Mouse (Mus musculus) brown adipose tissue, adult 24 weeks (tissue): ENCODE results near the gene Pigw. TPM values are rescaled to one million over a fixed set of nuclear protein-coding genes. Genes with fewer than 3 reads are reported as not detected.
"Not testable (repeated sequence)": the region's sequence is repeated elsewhere in the genome, so short reads cannot be mapped to it uniquely, and the experiment has no call there.

Source experiments
- H3K27ac ChIP-seq: fragments of 200-500 bp; replicated peaks from 2 replicates; pipeline ENCODE4 v1.5.1; 2012; ENCODE audit warnings: low read depth, mild to moderate bottlenecking, low read length
- H3K4me1 ChIP-seq: fragments of 200-500 bp; 2 replicates; pipeline ENCODE4 v1.6.1; 2012; ENCODE audit warnings: low read length, mixed read lengths; ENCODE audit not compliant: control insufficient read depth, insufficient read depth, insufficient read length
- H3K4me3 ChIP-seq: fragments of 200-500 bp; 2 replicates; pipeline ENCODE4 v1.5.1; 2012; ENCODE audit warnings: low read depth, mild to moderate bottlenecking, low read length, moderate library complexity; ENCODE audit not compliant: insufficient read depth
- polyA plus RNA-seq: library from polyadenylated mRNA; stranded (reverse); fragments of >200 nt; gene quantifications from 2 replicates; pipeline ENCODE4 v1.2.4, GENCODE M21; 2012; ENCODE audit not compliant: missing spikeins, insufficient read depth, insufficient read length

The Pigw gene
- polyA plus RNA-seq, 1 experiment, result 4.7 TPM

DNA sequence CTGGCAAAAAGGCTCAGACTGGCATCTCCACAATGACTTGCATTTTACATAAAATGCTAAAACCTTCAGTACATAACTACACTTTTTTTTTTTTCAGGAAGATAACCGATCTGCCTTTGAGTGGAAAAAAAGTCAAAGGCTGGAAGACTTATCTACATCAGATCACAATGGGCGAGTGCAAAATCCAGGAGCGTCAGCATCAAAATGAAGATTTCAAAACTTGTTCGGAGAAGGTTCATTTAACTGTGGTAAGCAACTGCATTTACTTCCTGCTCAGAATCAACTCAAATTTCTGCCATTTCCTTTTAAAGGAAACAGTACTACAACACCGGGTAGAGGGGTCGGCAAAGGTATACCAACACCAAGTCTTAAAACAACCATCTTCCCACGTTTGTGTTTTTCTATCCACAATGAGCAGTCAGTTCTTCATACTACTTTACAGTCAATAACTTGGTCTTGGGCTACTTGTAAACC lies 11.3 kb downstream of the Pigw start:
- Histone ChIP-seq H3K4me1 (peaks cover 9% of the 10 kb centered on the region; the same call in 1 of the 2 replicates), H3K27ac (peak overlapping the region; percentile 15; the same call in 1 of the 2 replicates), H3K4me3 (peak overlapping the region; percentile 90)

- no peak overlapping the region for H3K4me3 ChIP-seq
- 0 out of 2 replicates have a peak overlapping the region, but pooled peaks have one; percentile 30 for H3K27ac ChIP-seq
- peaks cover 9% of the 10 kb centered on the region; the same call in 1 of the 2 replicates for H3K4me1 ChIP-seq
Measured at GRCm38 (mm10) chr11:84867586-84867985, 12.5 kb downstream of the Pigw start.

GRCm38 (mm10) chr11:84865268-84865667 lies 14.8 kb downstream of the Pigw start:
- H3K4me3 ChIP-seq, result no peak overlapping the region
- peaks cover 9% of the 10 kb centered on the region; the same call in 1 of the 2 replicates for H3K4me1 ChIP-seq
- H3K27ac ChIP-seq, result no peak overlapping the region

DNA sequence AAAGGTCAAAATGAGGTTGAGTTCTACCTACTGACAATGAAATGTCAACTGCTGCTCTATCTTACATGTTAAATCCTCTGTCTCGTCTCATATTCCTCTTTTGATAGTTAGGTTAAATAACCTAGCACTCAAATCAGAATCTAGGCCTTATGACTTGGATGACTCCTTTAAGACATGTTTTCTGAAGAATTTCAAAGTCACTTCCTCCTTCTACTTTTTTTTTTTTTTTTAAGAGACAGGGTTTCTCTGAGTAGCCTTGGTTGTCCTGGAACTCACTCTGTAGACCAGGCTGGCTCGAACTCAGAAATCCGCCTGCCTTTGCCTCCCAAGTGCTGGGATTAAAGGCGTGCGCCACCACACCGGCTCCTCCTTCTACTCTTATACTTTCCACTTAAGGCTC lies 24.8 kb downstream of the Pigw start:
- Histone ChIP-seq H3K4me3 (no peak overlapping the region), H3K4me1 (no peaks in the 10 kb centered on the region), H3K27ac (no peak overlapping the region)

GRCm38 (mm10) chr11:84847475-84848090 lies 32.5 kb downstream of the Pigw start:
- no peak overlapping the region for H3K4me3 ChIP-seq
- no peak overlapping the region for H3K27ac ChIP-seq
- no peaks in the 10 kb centered on the region for H3K4me1 ChIP-seq

DNA sequence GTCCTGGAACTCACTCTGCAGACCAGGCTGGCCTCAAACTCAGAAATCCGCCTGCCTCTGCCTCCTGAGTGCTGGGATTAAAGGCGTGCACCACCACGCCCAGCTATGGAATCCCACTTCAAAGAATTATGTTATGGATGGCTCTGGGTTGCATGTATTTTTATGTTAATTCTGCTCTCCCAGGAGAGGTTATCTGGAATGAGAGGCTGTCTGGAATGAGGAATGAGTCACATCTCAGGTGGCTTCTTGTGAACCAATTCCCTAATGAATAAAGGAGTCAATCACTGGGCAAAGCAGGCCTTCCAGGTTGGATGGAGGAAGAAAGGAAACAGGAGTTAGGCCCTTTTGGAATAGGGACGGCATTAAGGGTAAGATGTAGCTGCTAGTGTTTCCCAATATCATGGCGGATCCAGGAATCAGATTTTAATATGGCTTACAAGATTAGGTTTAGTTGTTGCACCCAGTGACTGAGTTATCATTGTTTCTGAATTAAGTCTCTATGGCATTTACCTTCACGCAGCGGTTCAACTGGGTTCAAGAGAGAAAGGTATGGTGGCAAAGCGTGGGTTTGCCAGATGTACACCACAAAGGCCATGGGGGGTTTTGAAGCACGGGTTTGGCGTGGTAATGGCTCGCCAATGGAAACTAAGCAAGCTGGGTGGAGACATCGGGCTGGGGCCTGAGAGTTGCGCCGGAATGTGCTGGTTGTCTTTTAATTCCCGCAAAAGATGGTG lies 33.2 kb downstream of the Pigw start:
- Histone ChIP-seq H3K27ac (no peak overlapping the region), H3K4me1 (no peaks in the 10 kb centered on the region), H3K4me3 (no peak overlapping the region)

GRCm38 (mm10) chr11:84839330-84839729 lies 40.8 kb downstream of the Pigw start:
- Histone ChIP-seq H3K4me3 (no peak overlapping the region), H3K27ac (no peak overlapping the region), H3K4me1 (no peaks in the 10 kb centered on the region)

DNA sequence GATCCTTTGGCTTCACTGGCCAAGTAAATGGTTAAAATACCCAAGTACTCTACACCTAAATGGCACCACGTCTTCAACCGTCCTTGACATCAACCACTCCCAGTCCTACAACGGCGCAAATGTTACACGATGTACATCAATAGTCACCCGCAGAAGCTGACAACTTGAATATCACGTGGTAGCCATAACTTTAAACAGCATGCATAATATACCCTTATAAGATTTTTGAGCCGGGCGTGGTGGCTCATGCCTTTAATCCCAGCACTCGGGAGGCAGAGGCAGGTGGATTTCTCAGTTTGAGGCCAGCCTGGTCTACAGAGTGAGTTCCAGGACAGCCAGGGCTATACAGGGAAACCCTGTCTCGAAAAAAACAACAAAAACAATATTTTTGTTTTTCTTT lies 50.6 kb downstream of the Pigw start:
- H3K27ac ChIP-seq, result peak overlapping the region; percentile 88
- peak overlapping the region; percentile 92 for H3K4me3 ChIP-seq
- not testable (repeated sequence) for H3K4me1 ChIP-seq

- Histone ChIP-seq H3K27ac (peak within 1 kb of the TSS; percentile 88), H3K4me1 (peaks cover 6% of the 10 kb centered on the region), H3K4me3 (peak within 1 kb of the TSS; percentile 92)
Measured at GRCm38 (mm10) chr11:84828516-84829399, 51.3 kb downstream of the Pigw start, which contains the start of gene Dhrs11. Gene Dhrs11 (minus strand): TSS chr11:84828994.

DNA sequence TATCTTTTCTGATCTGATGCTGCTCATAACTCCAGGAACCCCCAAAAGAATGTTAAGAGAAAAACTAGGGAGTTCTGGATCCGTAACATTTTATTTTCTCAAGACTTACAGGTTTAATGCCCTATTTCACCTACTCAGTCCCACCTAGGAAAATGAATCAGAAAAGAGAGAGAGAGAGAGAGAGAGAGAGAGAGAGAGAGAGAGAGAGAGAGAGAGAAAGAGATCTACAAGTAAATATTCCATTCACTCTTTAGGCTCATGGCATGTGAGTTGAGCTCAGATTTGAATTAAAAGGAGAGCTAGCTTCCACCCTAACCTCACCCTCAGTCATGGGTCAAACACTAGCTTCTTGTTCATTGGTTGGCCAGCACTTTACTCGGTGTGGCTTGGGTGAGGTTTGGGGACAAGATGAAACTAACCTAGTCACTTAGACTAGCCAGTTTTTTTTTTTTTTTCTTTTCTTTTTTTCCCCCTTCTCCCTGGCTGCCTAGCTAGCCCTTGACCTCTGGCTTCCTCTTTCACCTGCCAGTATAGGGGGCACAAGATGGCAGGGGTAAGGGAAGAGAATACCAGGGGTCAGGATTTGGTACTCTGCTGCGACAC lies 52.1 kb downstream of the Pigw start:
- Histone ChIP-seq H3K27ac (peak overlapping the region; percentile 82), H3K4me1 (peaks cover 6% of the 10 kb centered on the region), H3K4me3 (peak overlapping the region; percentile 92)

DNA sequence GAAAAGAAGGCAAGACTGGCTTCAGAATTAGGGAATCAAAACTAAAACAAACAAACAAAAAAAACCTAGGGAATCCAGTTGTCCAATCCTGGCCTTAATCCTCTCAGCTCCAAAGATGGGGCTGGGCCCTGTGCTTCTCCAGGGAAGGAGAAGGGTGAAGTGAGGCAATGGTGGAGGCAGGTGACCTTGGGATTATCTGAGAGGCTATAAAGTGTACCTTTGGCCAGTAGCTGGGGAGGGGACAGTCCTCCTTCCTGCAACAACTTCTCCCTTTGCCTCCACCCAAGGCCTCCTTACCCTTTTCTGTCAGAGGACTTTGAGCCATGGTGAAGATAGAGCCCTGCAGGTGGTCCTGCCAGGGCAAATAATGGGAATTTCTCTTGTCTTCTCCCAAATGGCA lies 52.6 kb downstream of the Pigw start:
- peaks cover 6% of the 10 kb centered on the region for H3K4me1 ChIP-seq
- H3K27ac ChIP-seq, result peak overlapping the region; percentile 48
- peak overlapping the region; percentile 28 for H3K4me3 ChIP-seq

Other genes starting within 250 kb of the Pigw start
- 6.9 and 9.6 TPM in 2 replicates for gene Mrm1, start 60.8 kb downstream of the Pigw start, polyA plus RNA-seq
- 18.6 and 22.3 TPM in 2 replicates for gene Dhrs11, start 51.3 kb downstream of the Pigw start, polyA plus RNA-seq
- 60.0 and 66.9 TPM in 2 replicates for gene Ggnbp2, start 9.5 kb downstream of the Pigw start, polyA plus RNA-seq
- gene Myo19, start 137 bp downstream of the Pigw start, polyA plus RNA-seq, result 3.5 and 3.6 TPM in 2 replicates
- gene Znhit3, start 36.1 kb upstream of the Pigw start, polyA plus RNA-seq, result 18.5 and 22.0 TPM in 2 replicates
- gene Car4, start 77.5 kb upstream of the Pigw start, polyA plus RNA-seq, result 26.3 and 58.9 TPM in 2 replicates